Mouse (Mus musculus) testis, adult 2 months (tissue): Measurements from ENCODE around the gene Otop2. TPM values are rescaled to one million over a fixed set of nuclear protein-coding genes. Genes with fewer than 3 reads are reported as not detected.
A peak's percentile ranks its signal among the peaks of the same experiment; 100 is the strongest.

ENCODE experiments used
- H3K27ac ChIP-seq: fragments of 200-500 bp; 2 replicates; pipeline ENCODE4 v1.5.1; 2012; ENCODE audit warnings: low read depth, low read length; ENCODE audit not compliant: control insufficient read depth, insufficient read depth
- H3K27me3 ChIP-seq: fragments of 200-500 bp; 2 replicates; pipeline ENCODE4 v1.6.1; 2012; ENCODE audit warnings: mild to moderate bottlenecking, low read length, moderate library complexity; ENCODE audit not compliant: control insufficient read depth, insufficient read depth
- H3K36me3 ChIP-seq: fragments of 200-500 bp; 2 replicates; pipeline ENCODE4 v1.6.1; 2012; ENCODE audit warnings: mild to moderate bottlenecking, low read length; ENCODE audit not compliant: control insufficient read depth, insufficient read depth
- H3K4me1 ChIP-seq: fragments of 200-500 bp; 2 replicates; pipeline ENCODE4 v1.6.1; 2012; ENCODE audit warnings: low read length; ENCODE audit not compliant: control insufficient read depth, insufficient read depth
- H3K4me3 ChIP-seq: fragments of 200-500 bp; 2 replicates; pipeline ENCODE4 v1.5.1; 2012; ENCODE audit warnings: low read depth, mild to moderate bottlenecking, low read length, moderate library complexity, mixed read lengths; ENCODE audit not compliant: control insufficient read depth
- CTCF ChIP-seq: fragments of 200-500 bp; IDR thresholded peaks from 2 replicates; pipeline ENCODE4 v1.5.1; 2012; ENCODE audit warnings: low read depth, mild to moderate bottlenecking, inconsistent platforms, low read length, moderate library complexity; ENCODE audit not compliant: control insufficient read depth, insufficient read depth, insufficient replicate concordance
- POLR2A ChIP-seq: fragments of 200-500 bp; IDR thresholded peaks from 2 replicates; pipeline ENCODE4 v1.6.1; 2012; ENCODE audit warnings: low read depth, mild to moderate bottlenecking, inconsistent platforms, low read length, moderate library complexity; ENCODE audit not compliant: control insufficient read depth
- polyA plus RNA-seq: library from polyadenylated mRNA; depleted of rRNA; stranded (reverse); fragments of >200 nt; gene quantifications from 2 replicates; pipeline ENCODE4 v1.2.3, GENCODE M21; 2012

The Otop2 gene
- polyA plus RNA-seq, 1 experiment, result 8.5 TPM

DNA sequence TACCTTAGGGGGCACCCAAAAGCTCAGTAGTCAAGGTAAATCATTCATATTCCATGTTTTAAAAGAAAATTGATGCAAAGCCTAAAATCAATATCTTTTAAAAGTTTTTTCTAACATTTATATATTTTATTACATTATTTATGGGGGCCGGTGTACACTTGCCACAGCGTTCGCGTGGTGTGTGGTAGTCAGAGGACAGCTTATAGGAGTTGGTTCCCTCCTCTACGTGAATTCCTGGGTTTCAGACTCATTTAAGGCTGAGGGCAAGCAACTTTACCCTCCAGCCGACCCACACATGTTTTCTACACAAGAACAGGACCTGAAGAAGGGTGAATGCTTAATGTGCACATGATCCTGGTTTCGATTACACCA lies 29.4 kb upstream of the Otop2 start:
- Histone ChIP-seq H3K27me3 (no peaks in the 10 kb centered on the region), H3K4me3 (peak overlapping the region; percentile 97), H3K36me3 (no peaks in the 10 kb centered on the region), H3K27ac (peak overlapping the region; percentile 86), H3K4me1 (peaks cover 8% of the 10 kb centered on the region)
- TF ChIP-seq POLR2A (no peak), CTCF (no peak)

DNA sequence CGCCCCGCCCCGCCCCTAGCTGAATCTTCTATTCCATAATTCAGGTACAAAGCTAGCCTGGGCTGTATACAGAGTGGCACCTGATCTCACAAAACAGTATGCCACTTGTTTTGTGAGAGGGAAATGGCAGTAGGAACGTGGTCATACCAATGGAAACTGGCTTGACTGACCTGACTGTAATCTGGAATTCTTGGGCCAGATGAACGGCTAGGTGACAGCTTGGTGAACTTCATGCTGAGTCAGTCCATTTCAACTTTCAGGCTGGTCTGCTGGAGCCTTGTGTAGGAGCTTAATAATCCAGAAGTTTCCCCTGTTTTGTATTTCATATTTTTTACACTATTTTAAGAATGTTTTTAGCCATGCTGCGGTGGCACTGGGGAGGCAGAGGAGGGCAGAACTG lies 28.8 kb upstream of the Otop2 start:
- TF ChIP-seq CTCF, result no peak
- TF ChIP-seq POLR2A, result no peak
- H3K36me3 ChIP-seq, result no peaks in the 10 kb centered on the region
- H3K27me3 ChIP-seq, result no peaks in the 10 kb centered on the region
- H3K4me1 ChIP-seq, result peaks cover 11% of the 10 kb centered on the region
- H3K27ac ChIP-seq, result no peak overlapping the region
- H3K4me3 ChIP-seq, result no peak overlapping the region; the same call in 1 of the 2 replicates

DNA sequence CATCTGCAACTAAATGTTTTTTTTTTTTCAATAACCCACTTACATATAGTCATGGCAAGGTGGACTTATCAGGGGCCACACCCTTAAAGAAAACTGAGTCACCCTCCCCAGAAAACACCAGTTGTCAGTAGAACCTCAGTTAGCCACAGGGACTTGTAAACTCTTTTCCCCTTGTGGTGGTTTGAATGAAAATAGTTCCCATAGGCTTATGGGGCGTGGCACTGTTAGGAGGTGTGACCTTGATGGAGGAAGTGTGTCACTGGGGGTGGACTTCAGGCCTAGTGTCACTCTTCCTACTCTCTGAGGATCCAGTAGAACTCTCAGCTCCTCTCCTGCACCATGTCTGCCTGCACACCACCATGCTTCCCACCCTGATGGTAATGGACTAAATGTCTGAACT lies 27.2 kb upstream of the Otop2 start:
- H3K27ac ChIP-seq, result no peak overlapping the region
- no peaks in the 10 kb centered on the region for H3K27me3 ChIP-seq
- no peak overlapping the region for H3K4me3 ChIP-seq
- no peak for TF ChIP-seq CTCF
- no peak for TF ChIP-seq POLR2A
- no peaks in the 10 kb centered on the region for H3K36me3 ChIP-seq
- peaks cover 11% of the 10 kb centered on the region for H3K4me1 ChIP-seq

DNA sequence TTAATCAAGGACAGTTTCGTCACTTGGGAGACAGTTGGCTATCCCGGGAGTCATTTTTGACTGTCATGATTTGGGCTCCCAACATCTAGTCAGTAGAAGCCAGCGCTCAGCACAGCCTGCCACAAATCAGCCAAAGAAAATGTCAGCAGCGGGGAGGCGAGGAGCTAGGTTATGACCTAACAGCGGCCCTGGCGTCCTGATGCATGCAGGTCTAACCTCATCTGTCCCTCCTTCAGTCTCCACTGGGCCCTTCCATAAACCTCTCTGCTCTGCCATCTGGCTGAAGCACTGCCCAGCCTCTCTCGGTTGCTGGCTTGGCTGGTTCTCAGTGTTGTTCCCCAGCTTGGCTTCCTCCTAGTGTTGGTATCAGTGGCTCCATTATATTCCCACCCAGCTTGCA lies 24.7 kb upstream of the Otop2 start:
- Histone ChIP-seq H3K4me3 (no peak overlapping the region), H3K27ac (peak overlapping the region; percentile 32; the same call in 1 of the 2 replicates), H3K36me3 (no peaks in the 10 kb centered on the region), H3K27me3 (no peaks in the 10 kb centered on the region), H3K4me1 (peaks cover 6% of the 10 kb centered on the region)
- TF ChIP-seq POLR2A (no peak), CTCF (no peak)

DNA sequence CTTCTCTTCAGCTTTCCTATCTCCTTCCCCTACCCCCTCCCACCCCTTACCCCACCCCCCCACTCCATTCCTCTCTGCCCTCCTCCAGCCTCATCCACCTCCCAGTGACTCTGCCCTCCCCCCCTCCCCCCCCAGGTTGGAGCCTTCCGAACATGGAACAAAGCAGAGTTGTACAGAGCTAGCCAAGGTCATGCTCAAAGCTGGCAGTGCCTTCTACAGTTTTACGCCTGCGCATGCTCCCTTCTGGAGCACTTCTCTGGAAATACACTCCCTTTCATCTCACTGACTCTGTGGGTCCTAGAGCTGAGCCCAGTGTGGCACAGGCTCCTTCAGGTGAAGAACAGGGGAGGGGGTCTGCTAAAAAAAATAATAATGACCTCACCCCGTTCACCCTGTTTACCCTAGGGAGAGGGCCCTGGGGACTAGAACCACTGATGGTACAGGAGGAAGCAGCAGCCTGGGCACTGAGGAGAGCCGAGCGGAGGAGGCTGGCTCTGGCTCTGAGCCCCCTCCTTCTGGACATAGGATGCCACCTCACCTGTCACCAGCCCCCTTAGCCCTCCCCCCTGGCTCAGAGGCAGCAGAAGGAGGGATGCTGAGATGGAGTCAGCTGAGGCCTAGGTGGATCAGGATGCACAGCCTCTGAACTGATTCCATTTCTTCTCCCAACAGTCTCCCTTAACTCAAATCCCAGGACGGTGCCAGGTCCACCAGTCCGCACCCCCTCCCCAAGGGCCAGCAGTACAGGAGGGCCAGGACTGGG lies 24.1 kb upstream of the Otop2 start:
- Histone ChIP-seq H3K4me1 (peaks cover 6% of the 10 kb centered on the region), H3K27ac (peak overlapping the region; percentile 33; the same call in 1 of the 2 replicates), H3K4me3 (no peak overlapping the region), H3K27me3 (no peaks in the 10 kb centered on the region), H3K36me3 (no peaks in the 10 kb centered on the region)
- no peak for TF ChIP-seq CTCF
- TF ChIP-seq POLR2A, result no peak

DNA sequence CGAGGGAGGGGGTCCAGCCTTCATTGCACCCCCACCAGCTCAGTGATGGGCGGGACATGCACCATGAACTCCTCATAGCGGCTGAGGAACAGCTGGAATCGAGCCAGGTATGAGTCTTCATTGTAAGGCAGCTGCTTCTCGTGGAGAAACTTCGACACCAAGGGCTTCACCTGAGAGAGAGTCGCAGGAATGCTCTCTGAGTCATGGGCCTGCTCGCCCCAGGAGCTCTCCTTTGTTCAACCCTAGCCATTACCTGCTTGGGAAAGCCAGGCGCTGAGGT lies 23.5 kb upstream of the Otop2 start:
- Histone ChIP-seq H3K4me1 (peaks cover 6% of the 10 kb centered on the region), H3K27ac (no peak overlapping the region), H3K36me3 (no peaks in the 10 kb centered on the region), H3K27me3 (no peaks in the 10 kb centered on the region), H3K4me3 (no peak overlapping the region)
- TF ChIP-seq POLR2A (no peak), CTCF (no peak)

DNA sequence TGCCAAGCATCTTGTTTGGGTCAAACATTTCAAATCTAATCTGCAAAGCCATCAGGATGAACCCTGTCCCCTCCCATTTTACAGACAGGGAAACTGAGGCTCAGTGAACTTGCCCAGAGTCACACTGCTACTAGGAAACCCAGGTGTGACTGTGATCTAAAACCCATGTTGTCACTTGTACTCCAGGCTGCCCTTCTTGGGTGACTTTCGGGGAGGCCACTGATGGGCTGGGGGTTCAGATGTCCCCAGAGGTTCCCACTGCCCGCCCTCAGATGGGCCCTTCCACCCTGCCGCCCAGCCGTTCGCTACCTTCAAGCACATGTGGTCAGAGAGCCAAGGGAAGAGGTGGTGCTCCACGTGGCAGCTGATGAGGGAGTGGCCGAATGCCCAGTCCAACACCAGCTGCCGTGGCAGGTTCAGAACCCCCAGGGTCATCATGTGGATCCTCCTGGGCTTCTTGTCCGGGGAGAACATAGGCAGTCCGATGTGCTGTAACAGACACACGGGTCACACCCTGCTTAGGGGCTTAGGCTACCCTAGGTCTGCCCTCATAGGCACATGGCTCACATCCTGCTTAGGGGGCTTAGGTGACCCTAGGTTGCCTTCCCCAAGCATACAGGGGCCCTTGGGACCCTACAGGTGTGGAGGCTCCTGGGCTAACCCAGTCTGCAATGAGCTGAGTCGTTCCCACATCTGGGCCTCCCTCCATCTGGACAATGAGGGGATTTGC lies 22.9 kb upstream of the Otop2 start:
- Histone ChIP-seq H3K27ac (no peak overlapping the region), H3K36me3 (no peaks in the 10 kb centered on the region), H3K4me1 (peaks cover 6% of the 10 kb centered on the region), H3K4me3 (no peak overlapping the region), H3K27me3 (no peaks in the 10 kb centered on the region)
- TF ChIP-seq CTCF (no peak), POLR2A (0 out of 2 replicates have a peak, but pooled peaks have one; percentile 21)

DNA sequence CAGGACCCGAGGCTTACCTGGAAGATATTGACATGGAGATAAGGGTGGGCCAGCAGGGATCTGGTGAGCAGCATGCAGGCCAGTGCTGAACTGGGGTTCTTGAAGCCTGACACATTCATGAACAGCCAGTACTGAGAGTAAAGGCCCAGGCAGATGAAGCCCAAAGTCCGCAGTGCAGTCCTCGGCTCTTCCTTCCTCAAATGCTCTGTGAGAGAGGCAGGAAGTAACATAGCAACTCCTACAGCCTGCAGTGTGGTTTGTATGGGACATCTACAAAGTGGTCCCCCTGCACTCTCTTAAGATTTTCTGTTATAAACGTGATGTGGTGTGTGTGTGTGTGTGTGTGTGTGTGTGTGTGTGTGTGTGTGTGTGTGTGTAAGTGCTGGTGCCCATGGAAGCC lies 21.7 kb upstream of the Otop2 start:
- Histone ChIP-seq H3K27ac (no peak overlapping the region), H3K4me3 (no peak overlapping the region), H3K36me3 (no peaks in the 10 kb centered on the region), H3K27me3 (no peaks in the 10 kb centered on the region), H3K4me1 (peaks cover 6% of the 10 kb centered on the region)
- TF ChIP-seq CTCF (no peak), POLR2A (no peak)
